Mouse (Mus musculus) small intestine, adult 2 months (tissue): ENCODE measurements at regions not wholly inside any gene's neighbourhood (a gene's known extent, or its start where the extent isn't known, plus 50 kb on each side); places are given as distances from the start of the nearest gene placed in this dataset.

Source experiments
- CTCF ChIP-seq: fragments of 200-500 bp; IDR thresholded peaks from 2 replicates; pipeline ENCODE4 v1.5.1; 2012; ENCODE audit warnings: low read depth, mild to moderate bottlenecking, control low read depth, inconsistent platforms, low read length, moderate library complexity, mixed read lengths; ENCODE audit not compliant: insufficient replicate concordance, insufficient read length; ENCODE audit errors: extremely low read depth
- POLR2A ChIP-seq: fragments of 200-500 bp; IDR thresholded peaks from 2 replicates; pipeline ENCODE4 v1.6.1; 2012; ENCODE audit warnings: low read depth, mild to moderate bottlenecking, control low read depth, inconsistent platforms, low read length, moderate library complexity

DNA sequence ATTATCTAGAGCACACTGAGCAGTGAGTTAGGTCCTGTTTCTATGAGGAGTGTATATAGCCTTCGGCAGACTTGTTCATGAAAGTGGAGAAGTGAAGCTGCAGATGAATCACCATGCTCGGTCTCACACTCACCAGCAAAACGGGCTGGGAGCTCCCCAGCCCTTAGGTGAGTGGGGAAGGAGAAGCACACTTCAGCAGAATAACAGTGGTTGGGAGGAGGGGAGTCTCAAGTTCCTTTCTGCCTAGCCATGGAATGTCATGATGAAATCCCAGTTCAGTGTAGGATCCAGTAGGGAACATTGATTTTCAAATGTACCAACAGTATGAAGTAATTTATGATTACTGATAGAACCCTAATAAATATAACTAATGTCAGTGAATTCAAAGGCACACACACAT is 459.1 kb upstream of the Gm5150 start:
- TF ChIP-seq CTCF (no peak), POLR2A (no peak)
